Mouse (Mus musculus) lung, embryonic 15.5 days (tissue): ENCODE results near the gene Ndufs5. TPM values are rescaled to one million over a fixed set of nuclear protein-coding genes. Genes with fewer than 3 reads are reported as not detected.

ENCODE experiments used
- ATAC-seq: fragments of 200-750 bp; cut with Nextera tagmentation; 2 replicates; pipeline ENCODE4 v1.8.0; 2017; ENCODE audit warnings: moderate number of reproducible peaks, borderline replicate concordance; ENCODE audit not compliant: low FRiP score, low TSS enrichment; ENCODE audit errors: extremely low read depth
- H3K27ac ChIP-seq: fragments of 300-500 bp; sonication (generic); 2 replicates; pipeline ENCODE4 v1.5.1; 2015; ENCODE audit warnings: moderate library complexity, mild to moderate bottlenecking, inconsistent platforms
- H3K27me3 ChIP-seq: fragments of 300-500 bp; sonication (generic); 2 replicates; pipeline ENCODE4 v1.6.1; 2015; ENCODE audit warnings: inconsistent platforms
- H3K36me3 ChIP-seq: fragments of 300-500 bp; sonication (generic); 2 replicates; pipeline ENCODE4 v1.6.1; 2015; ENCODE audit warnings: inconsistent platforms
- H3K4me1 ChIP-seq: fragments of 300-500 bp; sonication (generic); 2 replicates; pipeline ENCODE4 v1.6.1; 2015; ENCODE audit warnings: inconsistent platforms
- H3K4me2 ChIP-seq: fragments of 300-500 bp; sonication (generic); 2 replicates; pipeline ENCODE4 v1.6.1; 2015; ENCODE audit warnings: inconsistent platforms, mild to moderate bottlenecking, moderate library complexity
- H3K4me3 ChIP-seq: fragments of 300-500 bp; sonication (generic); 2 replicates; pipeline ENCODE4 v1.5.1; 2015; ENCODE audit warnings: mild to moderate bottlenecking, inconsistent platforms
- H3K9ac ChIP-seq: fragments of 300-500 bp; sonication (generic); 2 replicates; pipeline ENCODE4 v1.6.1; 2015; ENCODE audit warnings: inconsistent platforms
- H3K9me3 ChIP-seq: fragments of 300-500 bp; sonication (generic); 2 replicates; pipeline ENCODE4 v1.6.1; 2016; ENCODE audit warnings: inconsistent platforms
- WGBS: fragments of 180-500 bp; shearing (Covaris S2); methylation state at CpG from one replicate; pipeline ENCODE4 v1.1.7; 2015; 5-methylcytosine and 5-hydroxymethylcytosine counted together
- polyA plus RNA-seq: library from polyadenylated mRNA; unstranded; fragments of >200 nt; fragmentation: Nextera tagmentation; extraction: Ambion mirVana; gene quantifications from 2 replicates; pipeline ENCODE4 v1.2.1, GENCODE M21; 2015

Ndufs5 gene
- 263 and 281 TPM in 2 replicates for polyA plus RNA-seq

GRCm38 (mm10) chr4:123717574-123718433 is at the start of gene Ndufs5:
TSS of gene Ndufs5 (minus strand) at chr4:123718202.
- WGBS: under 1% methylated on average over 40 of the region's 40 CpGs

GRCm38 (mm10) chr4:123765071-123765470 is 47.1 kb upstream of the Ndufs5 start:
- H3K27me3 ChIP-seq: no peaks in the 10 kb centered on the region
- H3K9me3 ChIP-seq: no peaks in the 10 kb centered on the region
- no peak overlapping the region for H3K4me3 ChIP-seq
- WGBS: 49% methylated on average over 6 of the region's 6 CpGs
- no peak overlapping the region for H3K4me2 ChIP-seq
- H3K9ac ChIP-seq: no peak overlapping the region
- no peak overlapping the region for H3K27ac ChIP-seq
- no peaks in the 10 kb centered on the region for H3K36me3 ChIP-seq
- ATAC-seq: no peak
- H3K4me1 ChIP-seq: no peaks in the 10 kb centered on the region

More at GRCm38 (mm10) chr4:123717574-123718433, at the start of gene Ndufs5:
- peaks cover 17% of the 10 kb centered on the region for H3K36me3 ChIP-seq
- H3K27ac ChIP-seq: peak within 1 kb of the TSS; percentile 38; the same call in 1 of the 2 replicates
- ATAC-seq: peak; percentile 95
- peaks cover 3% of the 10 kb centered on the region for H3K4me1 ChIP-seq
- H3K4me3 ChIP-seq: peak within 1 kb of the TSS; percentile 87
- no peaks in the 10 kb centered on the region for H3K9me3 ChIP-seq
- H3K27me3 ChIP-seq: no peaks in the 10 kb centered on the region
- H3K9ac ChIP-seq: peak within 1 kb of the TSS; percentile 79
- H3K4me2 ChIP-seq: peak within 1 kb of the TSS; percentile 68

DNA sequence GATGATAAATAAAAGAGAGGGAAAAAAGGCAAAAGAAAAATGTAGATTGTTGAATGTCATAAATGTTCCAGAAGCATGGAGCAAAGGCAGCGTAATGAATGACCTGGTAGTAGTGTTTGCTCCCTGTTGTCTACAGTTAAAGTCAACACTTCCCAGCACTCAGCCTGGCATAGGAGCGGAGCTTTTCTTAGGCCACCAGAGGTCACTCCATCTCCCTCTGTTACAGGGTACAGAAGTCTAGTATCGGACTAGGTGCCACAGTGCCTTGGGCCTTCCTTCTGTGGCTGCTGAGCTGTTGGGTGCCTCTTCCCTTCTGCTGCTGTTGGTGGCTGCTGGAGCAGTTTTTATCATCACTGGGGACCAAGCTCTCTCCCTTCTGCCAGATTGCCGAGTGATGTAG is 40.3 kb upstream of the Ndufs5 start:
- Histone ChIP-seq H3K27me3 (no peaks in the 10 kb centered on the region), H3K36me3 (no peaks in the 10 kb centered on the region), H3K4me2 (no peak overlapping the region), H3K27ac (no peak overlapping the region), H3K9ac (no peak overlapping the region), H3K4me1 (no peaks in the 10 kb centered on the region), H3K9me3 (no peaks in the 10 kb centered on the region), H3K4me3 (no peak overlapping the region)
- ATAC-seq: 0 out of 2 replicates have a peak, but pooled peaks have one; percentile 46
- WGBS: 41% methylated on average over 4 of the region's 4 CpGs

DNA sequence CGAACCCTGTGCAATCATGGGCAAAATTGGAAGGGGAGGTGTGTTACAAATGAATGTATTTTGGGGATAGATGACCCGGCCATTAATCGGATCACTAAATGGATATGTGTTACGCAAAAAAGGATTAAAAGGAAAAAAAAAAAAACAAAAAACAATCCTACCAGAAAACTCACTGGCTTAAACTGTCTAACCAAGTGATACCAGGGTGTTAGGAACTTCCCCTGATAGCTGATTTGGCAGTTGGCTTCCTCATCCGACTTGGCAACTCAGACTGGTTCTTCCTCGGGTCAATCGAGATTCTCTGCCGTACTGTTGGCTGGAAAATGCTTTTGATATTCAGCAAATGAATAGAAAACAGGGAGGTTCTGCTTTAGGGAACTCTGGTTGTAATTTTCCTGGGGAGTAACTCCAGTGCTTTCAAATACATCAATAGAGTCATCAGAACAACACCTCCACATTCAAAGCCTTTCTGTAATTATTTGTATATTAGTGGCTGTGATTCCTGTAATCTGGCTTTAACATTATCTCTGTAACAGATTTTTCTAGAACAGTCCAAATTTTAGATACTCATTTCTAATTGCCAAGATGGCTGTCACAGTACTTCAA is 32.8 kb upstream of the Ndufs5 start:
- Histone ChIP-seq H3K4me3 (peak overlapping the region; percentile 89), H3K9me3 (no peaks in the 10 kb centered on the region), H3K27ac (no peak overlapping the region), H3K27me3 (no peaks in the 10 kb centered on the region), H3K9ac (0 out of 2 replicates have a peak overlapping the region, but pooled peaks have one; percentile 21), H3K4me1 (peaks cover 15% of the 10 kb centered on the region), H3K36me3 (no peaks in the 10 kb centered on the region), H3K4me2 (peak overlapping the region; percentile 90)
- ATAC-seq: no peak; the same call in 1 of the 2 replicates
- WGBS: under 1% methylated on average over 8 of the region's 8 CpGs

DNA sequence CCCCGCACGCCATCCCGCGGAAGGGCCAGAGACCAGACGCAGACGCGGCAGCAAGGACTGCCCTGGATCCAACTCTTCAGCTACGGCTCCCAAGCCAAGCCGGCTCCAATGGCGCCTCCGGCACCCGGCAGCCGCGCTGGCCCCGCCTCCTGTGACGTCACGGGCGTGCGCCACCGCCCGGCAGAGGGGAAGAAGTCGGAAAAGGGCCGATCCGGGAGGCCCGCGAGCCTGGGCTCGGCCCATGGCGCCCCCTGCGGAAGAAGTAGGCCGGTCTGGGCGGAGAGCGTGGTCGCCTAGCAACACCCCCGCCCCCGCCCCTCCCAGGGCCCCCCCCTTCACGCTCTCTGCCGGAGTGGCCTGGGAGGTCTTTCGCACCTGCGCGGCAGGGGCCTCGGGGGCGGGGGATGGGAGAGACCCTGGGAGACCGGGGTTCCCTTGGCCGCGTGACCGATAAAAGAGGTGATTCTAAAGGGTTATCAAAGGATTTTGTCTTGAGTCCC is 32.2 kb upstream of the Ndufs5 start, which contains the start of gene Akirin1:
Akirin1 (minus strand) TSS at position 194 of the 500 bp plus-strand sequence.
- peak within 1 kb of the TSS; percentile 89 for H3K4me3 ChIP-seq
- H3K27ac ChIP-seq: peak within 1 kb of the TSS; percentile 89
- no peaks in the 10 kb centered on the region for H3K36me3 ChIP-seq
- no peaks in the 10 kb centered on the region for H3K27me3 ChIP-seq
- H3K9ac ChIP-seq: peak within 1 kb of the TSS; percentile 78
- WGBS: 0% methylated on average over 40 of the region's 46 CpGs
- peaks cover 15% of the 10 kb centered on the region for H3K4me1 ChIP-seq
- ATAC-seq: peak; percentile 98
- peak within 1 kb of the TSS; percentile 90 for H3K4me2 ChIP-seq
- H3K9me3 ChIP-seq: no peaks in the 10 kb centered on the region

GRCm38 (mm10) chr4:123749484-123750130 is 31.6 kb upstream of the Ndufs5 start:
- no peaks in the 10 kb centered on the region for H3K27me3 ChIP-seq
- H3K4me2 ChIP-seq: peak overlapping the region; percentile 90
- peak; percentile 79 for ATAC-seq
- peak overlapping the region; percentile 78 for H3K9ac ChIP-seq
- no peaks in the 10 kb centered on the region for H3K36me3 ChIP-seq
- WGBS: under 1% methylated on average over 46 of the region's 55 CpGs
- H3K27ac ChIP-seq: peak overlapping the region; percentile 89
- H3K4me3 ChIP-seq: peak overlapping the region; percentile 89
- H3K4me1 ChIP-seq: peaks cover 15% of the 10 kb centered on the region
- no peaks in the 10 kb centered on the region for H3K9me3 ChIP-seq

DNA sequence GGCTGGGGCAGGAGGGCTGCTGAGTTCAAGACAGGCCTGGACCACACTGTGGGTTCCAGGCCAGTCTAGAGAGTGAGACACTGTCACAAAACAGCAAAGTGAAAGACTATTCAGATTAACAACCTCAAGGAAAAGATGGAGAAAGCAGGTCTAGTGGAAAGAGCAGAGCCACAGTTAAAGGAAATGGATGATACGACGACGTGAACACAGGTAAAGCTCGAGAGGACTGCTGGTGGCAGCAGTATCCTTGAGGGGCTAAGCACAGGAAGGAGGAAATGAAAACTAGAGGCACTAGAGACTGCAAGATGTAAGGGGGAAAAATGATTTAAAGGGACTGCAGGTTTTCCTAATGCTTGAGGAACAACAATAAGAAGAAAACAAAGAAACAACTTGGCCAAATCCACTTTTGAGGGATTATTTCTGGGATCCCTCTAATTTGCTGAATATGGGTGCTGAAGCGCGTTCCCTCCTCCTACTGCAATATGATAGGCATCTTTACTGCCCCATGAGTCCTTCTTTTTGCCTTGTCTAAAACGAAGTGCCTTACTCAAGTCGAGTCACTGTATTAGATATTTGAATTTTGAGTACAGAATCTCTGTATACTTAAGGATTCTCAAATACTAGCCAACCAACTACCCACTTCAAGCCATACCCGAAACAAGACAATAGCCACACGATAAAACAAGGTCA is 30.9 kb upstream of the Ndufs5 start:
- H3K4me3 ChIP-seq: peak overlapping the region; percentile 89
- H3K4me2 ChIP-seq: peak overlapping the region; percentile 90
- no peaks in the 10 kb centered on the region for H3K36me3 ChIP-seq
- peak overlapping the region; percentile 78 for H3K9ac ChIP-seq
- 12% methylated on average over 10 of the region's 10 CpGs for WGBS
- no peaks in the 10 kb centered on the region for H3K27me3 ChIP-seq
- ATAC-seq: no peak
- H3K4me1 ChIP-seq: peaks cover 15% of the 10 kb centered on the region
- 0 out of 2 replicates have a peak overlapping the region, but pooled peaks have one; percentile 89 for H3K27ac ChIP-seq
- no peaks in the 10 kb centered on the region for H3K9me3 ChIP-seq

- ATAC-seq: no peak
- Histone ChIP-seq H3K36me3 (peaks cover 21% of the 10 kb centered on the region), H3K9me3 (no peaks in the 10 kb centered on the region), H3K4me1 (peaks cover 9% of the 10 kb centered on the region), H3K4me2 (no peak overlapping the region), H3K27me3 (no peaks in the 10 kb centered on the region), H3K27ac (no peak overlapping the region), H3K4me3 (no peak overlapping the region), H3K9ac (no peak overlapping the region)
- 91% methylated on average over 4 of the region's 4 CpGs for WGBS
Measured at GRCm38 (mm10) chr4:123745221-123745775, 27.3 kb upstream of the Ndufs5 start.

- Histone ChIP-seq H3K27me3 (no peaks in the 10 kb centered on the region), H3K36me3 (peaks cover 44% of the 10 kb centered on the region), H3K27ac (no peak overlapping the region), H3K4me3 (no peak overlapping the region), H3K9me3 (no peaks in the 10 kb centered on the region), H3K4me2 (no peak overlapping the region), H3K4me1 (no peaks in the 10 kb centered on the region), H3K9ac (no peak overlapping the region)
- WGBS: 75% methylated on average over 1 of the region's 1 CpGs
- no peak for ATAC-seq
Measured at GRCm38 (mm10) chr4:123742891-123743290, 24.9 kb upstream of the Ndufs5 start.

DNA sequence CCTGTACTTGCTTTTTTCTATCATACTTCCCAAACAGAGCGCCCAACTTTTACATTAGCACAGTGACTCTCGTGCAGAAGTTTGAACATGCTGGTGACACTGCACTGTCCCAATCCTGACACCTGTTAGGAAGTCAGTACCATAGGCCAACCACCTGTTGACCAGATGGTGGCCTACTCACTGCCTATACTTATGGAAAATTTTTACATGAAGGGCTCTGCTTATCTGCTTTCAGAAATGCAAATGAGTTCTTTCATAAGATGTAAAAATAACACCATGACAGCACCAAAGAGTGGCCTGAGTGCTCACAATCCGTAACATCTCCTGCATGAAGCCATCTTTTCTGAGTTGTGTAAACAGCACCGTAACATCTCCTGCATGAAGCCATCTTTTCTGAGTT is 20.7 kb upstream of the Ndufs5 start:
- WGBS: 88% methylated on average over 4 of the region's 4 CpGs
- Histone ChIP-seq H3K9me3 (no peaks in the 10 kb centered on the region), H3K4me1 (no peaks in the 10 kb centered on the region), H3K27ac (no peak overlapping the region), H3K27me3 (no peaks in the 10 kb centered on the region), H3K36me3 (peaks cover 56% of the 10 kb centered on the region), H3K9ac (no peak overlapping the region), H3K4me3 (no peak overlapping the region), H3K4me2 (no peak overlapping the region)
- ATAC-seq: no peak

DNA sequence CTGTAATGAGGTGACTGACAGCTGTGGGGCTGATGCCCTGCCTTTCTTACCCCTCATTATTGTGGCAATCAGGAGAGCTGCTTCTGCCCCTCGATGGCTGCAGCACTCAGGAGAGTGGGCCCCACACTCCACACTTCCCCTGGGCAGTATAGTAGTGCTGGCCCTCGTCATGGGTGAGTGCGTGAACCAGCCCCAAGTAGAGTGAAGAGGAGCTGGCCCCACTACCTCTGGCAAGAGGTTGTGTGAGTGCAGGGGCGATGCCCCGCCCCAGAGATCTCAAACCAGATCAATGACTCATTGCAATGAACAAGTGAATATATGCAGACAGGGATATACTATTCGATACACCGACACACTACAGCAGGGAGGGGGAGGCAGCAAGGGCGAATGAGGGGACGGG is 15.5 kb upstream of the Ndufs5 start:
- ATAC-seq: no peak; the same call in 1 of the 2 replicates
- no peak overlapping the region for H3K4me3 ChIP-seq
- H3K27me3 ChIP-seq: no peaks in the 10 kb centered on the region
- peaks cover 21% of the 10 kb centered on the region for H3K36me3 ChIP-seq
- 88% methylated on average over 9 of the region's 9 CpGs for WGBS
- no peak overlapping the region for H3K9ac ChIP-seq
- H3K27ac ChIP-seq: no peak overlapping the region
- no peaks in the 10 kb centered on the region for H3K9me3 ChIP-seq
- no peaks in the 10 kb centered on the region for H3K4me1 ChIP-seq
- no peak overlapping the region for H3K4me2 ChIP-seq
